Mouse (Mus musculus) CH12.LX (cell line): ENCODE measurements around the gene Rbmx. TPM values are rescaled to one million over a fixed set of nuclear protein-coding genes. Genes with fewer than 3 reads are reported as not detected.

ENCODE experiments used
- DNase-seq: peaks from one replicate; pipeline ENCODE4 v3.0.0-alpha.2; 2013; ENCODE audit errors: extremely low read depth
- H3K27ac ChIP-seq: 2 replicates; pipeline ENCODE4 v1.5.1; 2012; ENCODE audit warnings: low read depth, mild to moderate bottlenecking, control low read depth, moderate library complexity; ENCODE audit not compliant: insufficient read depth
- H3K27me3 ChIP-seq: replicated peaks from 2 replicates; pipeline ENCODE3; 2012; ENCODE audit warnings: inconsistent platforms
- H3K36me3 ChIP-seq, 2 experiments: replicated peaks in 1 of 2; 2 replicates each; pipeline versions ENCODE3 to v1.6.1; 2012; ENCODE audit warnings: inconsistent platforms in 1 of 2, low read length in 1 of 2, mild to moderate bottlenecking in 1 of 2, mixed read lengths in 1 of 2, moderate library complexity in 1 of 2; ENCODE audit not compliant: control insufficient read depth in 1 of 2, insufficient read depth in 1 of 2
- H3K4me1 ChIP-seq, 2 experiments: 2 replicates each; pipeline ENCODE4 v1.6.1; 2012; ENCODE audit warnings: inconsistent platforms in 1 of 2, moderate library complexity in 1 of 2; ENCODE audit not compliant: insufficient read depth in 2 of 2, control insufficient read depth in 1 of 2
- H3K4me2 ChIP-seq: 2 replicates; pipeline ENCODE4 v1.6.1; 2012; ENCODE audit warnings: low read depth, mild to moderate bottlenecking, control low read depth; ENCODE audit not compliant: poor library complexity, insufficient read depth, severe bottlenecking
- H3K4me3 ChIP-seq, 3 experiments: fragments of 150-350 bp in 1 of 3; sonication (generic) in 1 of 3; replicated peaks in 1 of 3; 2 replicates each; pipeline versions ENCODE3 to v1.5.1; 2011 to 2012; ENCODE audit warnings: low read depth in 2 of 3, low read length in 2 of 3, mild to moderate bottlenecking in 2 of 3, moderate library complexity in 2 of 3, control low read depth in 1 of 3, improper control_type of control experiment in 1 of 3, inconsistent platforms in 1 of 3, mixed read lengths in 1 of 3; ENCODE audit not compliant: poor library complexity in 1 of 3
- H3K79me2 ChIP-seq: replicated peaks from 2 replicates; pipeline ENCODE4 v1.6.1; 2012; ENCODE audit warnings: mild to moderate bottlenecking, moderate library complexity; ENCODE audit not compliant: control insufficient read depth, poor library complexity, insufficient read depth, severe bottlenecking; ENCODE audit errors: extremely low read depth
- H3K9ac ChIP-seq: 2 replicates; pipeline ENCODE4 v1.6.1; 2012; ENCODE audit warnings: low read depth, mild to moderate bottlenecking, control low read depth, moderate library complexity; ENCODE audit not compliant: insufficient read depth
- H3K9me3 ChIP-seq: replicated peaks from 2 replicates; pipeline ENCODE3; 2012; ENCODE audit warnings: low read length, inconsistent platforms, mixed read lengths
- BHLHE40 ChIP-seq: IDR thresholded peaks from 2 replicates; pipeline ENCODE4 v1.6.1; 2011; ENCODE audit warnings: mild to moderate bottlenecking, low read depth, low read length, improper control_type of control experiment
- ELF1 ChIP-seq: IDR thresholded peaks from 2 replicates; pipeline ENCODE4 v1.6.1; 2014; ENCODE audit warnings: low read depth, mild to moderate bottlenecking, inconsistent platforms, low read length, improper control_type of control experiment
- EP300 ChIP-seq: IDR thresholded peaks from 2 replicates; pipeline ENCODE4 v1.6.1; 2011; ENCODE audit warnings: low read length, improper control_type of control experiment
- GABPA ChIP-seq: IDR thresholded peaks from 2 replicates; pipeline ENCODE4 v1.6.1; 2012; ENCODE audit warnings: low read depth, low read length, improper control_type of control experiment, inconsistent platforms; ENCODE audit not compliant: insufficient replicate concordance
- HCFC1 ChIP-seq: IDR thresholded peaks from 2 replicates; pipeline ENCODE4 v1.6.1; 2012; ENCODE audit warnings: low read depth, mild to moderate bottlenecking, inconsistent platforms, low read length, improper control_type of control experiment
- IRF4 ChIP-seq: IDR thresholded peaks from 2 replicates; pipeline ENCODE4 v1.6.1; 2014; ENCODE audit warnings: low read depth, mild to moderate bottlenecking, inconsistent platforms, low read length, improper control_type of control experiment
- JUN ChIP-seq: IDR thresholded peaks from 2 replicates; pipeline ENCODE4 v1.6.1; 2011; ENCODE audit warnings: low read depth, mild to moderate bottlenecking, low read length, improper control_type of control experiment, moderate library complexity; ENCODE audit not compliant: insufficient read depth
- MAX ChIP-seq: IDR thresholded peaks from 2 replicates; pipeline ENCODE4 v1.6.1; 2011; ENCODE audit warnings: low read length, improper control_type of control experiment
- MAZ ChIP-seq: IDR thresholded peaks from 2 replicates; pipeline ENCODE4 v1.6.1; 2012; ENCODE audit warnings: low read depth, mild to moderate bottlenecking, inconsistent platforms, low read length, improper control_type of control experiment, moderate library complexity
- MEF2A ChIP-seq: IDR thresholded peaks from 2 replicates; pipeline ENCODE4 v1.6.1; 2014; ENCODE audit warnings: low read depth, mild to moderate bottlenecking, inconsistent platforms, low read length, improper control_type of control experiment, borderline replicate concordance
- MYC ChIP-seq: IDR thresholded peaks from 2 replicates; pipeline ENCODE4 v1.6.1; 2011; ENCODE audit warnings: low read depth, mild to moderate bottlenecking, improper control_type of control experiment, low read length
- NELFE ChIP-seq: IDR thresholded peaks from 2 replicates; pipeline ENCODE4 v1.6.1; 2011; ENCODE audit warnings: low read depth, low read length, improper control_type of control experiment
- POLR2A ChIP-seq: IDR thresholded peaks from 2 replicates; pipeline ENCODE4 v1.6.1; 2011; ENCODE audit warnings: low read depth, mild to moderate bottlenecking, improper control_type of control experiment, low read length
- RAD21 ChIP-seq: IDR thresholded peaks from 2 replicates; pipeline ENCODE4 v1.6.1; 2011; ENCODE audit warnings: low read depth, mild to moderate bottlenecking, low read length, improper control_type of control experiment, moderate library complexity
- RCOR1 ChIP-seq: conservative IDR thresholded peaks from 2 replicates; pipeline ENCODE4 v1.6.1; 2012; ENCODE audit warnings: low read depth, mild to moderate bottlenecking, inconsistent platforms, low read length, improper control_type of control experiment
- SIN3A ChIP-seq: IDR thresholded peaks from 2 replicates; pipeline ENCODE4 v1.6.1; 2012; ENCODE audit warnings: low read length, improper control_type of control experiment, inconsistent platforms
- SMC3 ChIP-seq: IDR thresholded peaks from 2 replicates; pipeline ENCODE4 v1.6.1; 2011; ENCODE audit warnings: low read depth, low read length, improper control_type of control experiment
- TBP ChIP-seq: conservative IDR thresholded peaks from 2 replicates; pipeline ENCODE4 v1.6.1; 2011; ENCODE audit warnings: low read depth, low read length, improper control_type of control experiment
- TCF12 ChIP-seq: IDR thresholded peaks from 2 replicates; pipeline ENCODE4 v1.6.1; 2014; ENCODE audit warnings: low read depth, mild to moderate bottlenecking, inconsistent platforms, low read length, improper control_type of control experiment
- UBTF ChIP-seq: IDR thresholded peaks from 2 replicates; pipeline ENCODE4 v1.6.1; 2012; ENCODE audit warnings: low read depth, mild to moderate bottlenecking, inconsistent platforms, low read length, improper control_type of control experiment, moderate library complexity
- USF1 ChIP-seq: IDR thresholded peaks from 2 replicates; pipeline ENCODE4 v1.6.1; 2014; ENCODE audit warnings: low read depth, mild to moderate bottlenecking, inconsistent platforms, low read length, improper control_type of control experiment
- USF2 ChIP-seq: conservative IDR thresholded peaks from 2 replicates; pipeline ENCODE4 v1.6.1; 2011; ENCODE audit warnings: low read depth, low read length, improper control_type of control experiment
- ZC3H11A ChIP-seq: IDR thresholded peaks from 2 replicates; pipeline ENCODE4 v1.6.1; 2012; ENCODE audit warnings: low read depth, mild to moderate bottlenecking, inconsistent platforms, low read length, improper control_type of control experiment
- ZNF384 ChIP-seq: IDR thresholded peaks from 2 replicates; pipeline ENCODE4 v1.6.1; 2012; ENCODE audit warnings: low read depth, low read length, improper control_type of control experiment, inconsistent platforms
- dilution Hi-C: fragments of 300-500 bp; cut with MboI; formaldehyde crosslinking; loops from 2 replicates; pipeline ENCODE4 v1.14.3; 2020; ENCODE audit warnings: low sequenced_read_pairs; ENCODE audit not compliant: extremely low pct_unique_long_range_greater_than_20kb, extremely low pct_ligation_motif_present
- in situ Hi-C: fragments of 300-500 bp; cut with MboI; formaldehyde crosslinking; loops from 3 replicates; pipeline ENCODE4 v1.14.3; 2019; ENCODE audit warnings: low sequenced_read_pairs, low pct_ligation_motif_present, low pct_unique_long_range_greater_than_20kb, mixed read lengths
- polyA plus RNA-seq: library from polyadenylated mRNA; unstranded; fragments of >175 nt; gene quantifications from 2 replicates; pipeline ENCODE4 v1.2.1, GENCODE M21; 2012; ENCODE audit warnings: low read depth; ENCODE audit not compliant: insufficient read length
- total RNA-seq, 2 experiments: library from RNA; depleted of rRNA; stranded (reverse); fragments of 300-350 nt in 1 of 2; fragments of >200 nt in 1 of 2; gene quantifications; 2 replicates each; pipeline ENCODE4 v1.2.3; 2012 to 2014

Gene Rbmx
- total and polyA plus RNA-seq, 3 experiments: 24.6 to 56.3 (median 27.8) TPM

DNA sequence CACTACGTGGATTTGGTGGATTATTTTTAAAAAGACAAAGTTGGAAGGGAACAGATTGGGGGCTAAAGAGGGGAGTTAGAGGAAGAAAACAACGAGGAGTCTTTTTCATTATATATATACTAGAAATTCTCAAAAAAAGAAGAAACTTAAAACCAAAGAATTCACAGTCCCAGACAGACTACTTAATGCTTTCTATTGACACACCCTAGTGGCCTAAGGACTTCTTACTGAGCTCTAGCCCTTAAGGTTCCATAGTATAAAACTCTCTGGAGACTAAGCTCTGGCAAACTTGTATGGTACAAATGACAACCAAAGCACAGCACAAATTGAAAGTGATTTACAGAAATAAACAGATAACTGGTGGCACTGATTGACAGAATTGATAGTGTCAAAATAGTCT, 18.8 kb downstream of the Rbmx start:
- H3K9ac ChIP-seq: no peak overlapping the region
- no peaks in the 10 kb centered on the region for H3K27me3 ChIP-seq
- in situ Hi-C loops: no loop called here
- no peak overlapping the region for H3K4me2 ChIP-seq
- H3K4me3 ChIP-seq: no peak overlapping the region
- no peak overlapping the region for H3K27ac ChIP-seq
- dilution Hi-C loops: no loop called here
- DNase-seq: no peak
- H3K4me1 ChIP-seq: peaks cover 0 to 10% of the 10 kb centered on the region in 2 experiments; a peak in 2 of 4 replicates
- peaks cover 6 to 22% of the 10 kb centered on the region in 2 experiments for H3K36me3 ChIP-seq
- no peak for TF ChIP-seq NELFE
- TF ChIP-seq BHLHE40: no peak
- no peak for TF ChIP-seq GABPA
- TF ChIP-seq IRF4: no peak
- no peak for TF ChIP-seq MEF2A
- TF ChIP-seq ZNF384: no peak
- no peak for TF ChIP-seq ELF1
- TF ChIP-seq MAX: no peak
- no peak for TF ChIP-seq SMC3
- TF ChIP-seq RAD21: no peak
- no peak for TF ChIP-seq USF2
- TF ChIP-seq TCF12: no peak
- TF ChIP-seq HCFC1: no peak
- TF ChIP-seq RCOR1: no peak
- TF ChIP-seq MYC: no peak
- no peak for TF ChIP-seq TBP
- TF ChIP-seq MAZ: no peak
- TF ChIP-seq SIN3A: no peak
- TF ChIP-seq UBTF: no peak
- no peak for TF ChIP-seq POLR2A
- no peaks in the 10 kb centered on the region for H3K79me2 ChIP-seq
- no peaks in the 10 kb centered on the region for H3K9me3 ChIP-seq

DNA sequence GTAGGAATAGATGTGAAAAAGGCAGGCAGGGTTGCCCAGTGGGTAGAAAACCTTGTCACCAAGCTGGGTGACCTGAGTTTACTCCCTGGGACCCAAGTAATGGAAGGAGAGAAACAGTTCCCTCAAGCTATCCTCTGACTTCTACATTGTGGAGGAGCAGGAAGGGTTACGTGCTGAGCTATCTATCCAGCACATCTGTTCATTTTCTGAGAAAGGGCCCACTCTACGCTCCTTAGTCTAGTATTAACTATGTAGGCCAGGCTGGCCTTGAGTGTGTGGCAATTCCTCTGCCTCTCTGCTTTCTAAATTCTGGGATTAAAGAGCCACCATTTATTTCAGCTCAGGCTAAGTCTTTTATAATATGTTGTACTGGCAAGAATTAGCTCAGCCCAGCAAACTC, 19.3 kb downstream of the Rbmx start:
- Histone ChIP-seq H3K27ac (no peak overlapping the region), H3K27me3 (no peaks in the 10 kb centered on the region), H3K9me3 (no peaks in the 10 kb centered on the region), H3K4me1 (peaks cover 0 to 10% of the 10 kb centered on the region in 2 experiments; a peak in 2 of 4 replicates), H3K79me2 (no peaks in the 10 kb centered on the region), H3K9ac (no peak overlapping the region), H3K4me3 (no peak overlapping the region), H3K4me2 (no peak overlapping the region), H3K36me3 (peaks cover 3 to 18% of the 10 kb centered on the region in 2 experiments)
- TF ChIP-seq JUN: no peak
- no peak for TF ChIP-seq GABPA
- TF ChIP-seq BHLHE40: no peak
- no peak for TF ChIP-seq EP300
- TF ChIP-seq ZC3H11A: no peak
- no peak for TF ChIP-seq USF1
- no peak for TF ChIP-seq MEF2A
- TF ChIP-seq SMC3: no peak
- no peak for TF ChIP-seq SIN3A
- TF ChIP-seq TBP: no peak
- TF ChIP-seq UBTF: no peak
- TF ChIP-seq NELFE: no peak
- no peak for TF ChIP-seq ZNF384
- no peak for TF ChIP-seq ELF1
- TF ChIP-seq MAX: no peak
- dilution Hi-C loops: no loop called here
- DNase-seq: no peak
- in situ Hi-C loops: no loop called here
